Mouse (Mus musculus) intestine, embryonic 14.5 days (tissue): ENCODE data around the gene Cyp46a1. TPM values are rescaled to one million over a fixed set of nuclear protein-coding genes. Genes with fewer than 3 reads are reported as not detected.
A peak's percentile ranks its signal among the peaks of the same experiment; 100 is the strongest.

Experiments used
- ATAC-seq: fragments of 200-750 bp; cut with Nextera tagmentation; replicated peaks from 2 replicates; pipeline ENCODE4 v1.8.0; 2017; ENCODE audit warnings: low read depth, moderate number of reproducible peaks, moderate TSS enrichment, moderate library complexity; ENCODE audit not compliant: low FRiP score, low TSS enrichment
- DNase-seq: peaks from one replicate; pipeline ENCODE4 v3.0.0-alpha.2; 2018; ENCODE audit warnings: low spot score
- H3K27ac ChIP-seq: fragments of 300-500 bp; sonication (generic); 2 replicates; pipeline ENCODE4 v1.5.1; 2014; ENCODE audit warnings: low read depth, mild to moderate bottlenecking, control low read depth
- H3K27me3 ChIP-seq: fragments of 300-500 bp; sonication (generic); replicated peaks from 2 replicates; pipeline ENCODE4 v1.6.1; 2014; ENCODE audit warnings: low read length, control low read depth; ENCODE audit not compliant: control insufficient read depth, insufficient read depth
- H3K36me3 ChIP-seq: fragments of 300-500 bp; sonication (generic); 2 replicates; pipeline ENCODE4 v1.6.1; 2014; ENCODE audit warnings: low read length, control low read depth; ENCODE audit not compliant: control insufficient read depth, insufficient read depth
- H3K4me1 ChIP-seq: fragments of 300-500 bp; sonication (generic); replicated peaks from 2 replicates; pipeline ENCODE4 v1.6.1; 2014; ENCODE audit warnings: low read length, control low read depth, mixed read lengths; ENCODE audit not compliant: control insufficient read depth, insufficient read depth
- H3K4me2 ChIP-seq: fragments of 300-500 bp; sonication (generic); 2 replicates; pipeline ENCODE4 v1.6.1; 2014; ENCODE audit warnings: low read length
- H3K4me3 ChIP-seq: fragments of 300-500 bp; sonication (generic); 2 replicates; pipeline ENCODE4 v1.5.1; 2014; ENCODE audit warnings: low read depth, low read length, control low read depth, mixed read lengths
- H3K9ac ChIP-seq: fragments of 300-500 bp; sonication (generic); 2 replicates; pipeline ENCODE4 v1.6.1; 2014; ENCODE audit warnings: mild to moderate bottlenecking, low read length
- H3K9me3 ChIP-seq: fragments of 300-500 bp; sonication (generic); 2 replicates; pipeline ENCODE4 v1.6.1; 2016; ENCODE audit warnings: low read length, control low read depth; ENCODE audit not compliant: control insufficient read depth
- WGBS: fragments of 180-500 bp; shearing (Covaris S2); extraction: QIAGEN DNeasy Blood & Tissue Kit; methylation state at CpG from one replicate; pipeline ENCODE4 v1.1.7; 2014; 5-methylcytosine and 5-hydroxymethylcytosine counted together
- polyA plus RNA-seq: library from polyadenylated mRNA; unstranded; fragments of >200 nt; fragmentation: Nextera tagmentation; extraction: Ambion mirVana; gene quantifications from 2 replicates; pipeline ENCODE4 v1.2.1, GENCODE M21; 2014

Cyp46a1 gene
- polyA plus RNA-seq, 1 experiment from 2014 or later, result 4.7 TPM

DNA sequence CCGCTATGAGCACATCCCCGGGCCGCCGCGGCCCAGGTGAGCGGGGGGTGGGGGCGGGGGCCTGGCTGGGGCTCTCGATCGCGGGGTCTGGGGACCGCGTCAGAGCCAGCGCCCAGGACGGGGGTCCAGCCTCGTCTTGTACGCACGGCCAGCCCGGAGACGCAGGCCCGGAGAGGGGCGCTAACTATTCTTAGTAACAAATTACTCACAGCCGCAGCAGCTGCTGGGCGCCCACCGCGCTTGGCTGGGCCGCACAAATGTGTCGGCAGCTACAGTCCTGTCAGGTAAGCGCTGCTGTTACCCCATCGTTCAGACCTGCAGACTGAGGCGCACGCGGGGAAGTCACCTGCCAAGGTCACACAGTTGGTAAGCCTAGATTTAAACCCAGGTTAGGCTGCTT, 348 bp downstream of the Cyp46a1 start:
- peak overlapping the region; percentile 44; the same call in 1 of the 2 replicates for H3K9ac ChIP-seq
- DNase-seq (peak; percentile 68), ATAC-seq (no peak)
- peaks cover 17% of the 10 kb centered on the region; the same call in 1 of the 2 replicates for H3K4me1 ChIP-seq
- H3K4me2 ChIP-seq, result peak overlapping the region; percentile 98
- peak overlapping the region; percentile 65 for H3K4me3 ChIP-seq
- WGBS, result under 1% methylated on average over 25 of the region's 32 CpGs
- no peak overlapping the region for H3K27ac ChIP-seq
- H3K27me3 ChIP-seq, result peaks cover 17% of the 10 kb centered on the region
- no peaks in the 10 kb centered on the region for H3K9me3 ChIP-seq
- H3K36me3 ChIP-seq, result no peaks in the 10 kb centered on the region

DNA sequence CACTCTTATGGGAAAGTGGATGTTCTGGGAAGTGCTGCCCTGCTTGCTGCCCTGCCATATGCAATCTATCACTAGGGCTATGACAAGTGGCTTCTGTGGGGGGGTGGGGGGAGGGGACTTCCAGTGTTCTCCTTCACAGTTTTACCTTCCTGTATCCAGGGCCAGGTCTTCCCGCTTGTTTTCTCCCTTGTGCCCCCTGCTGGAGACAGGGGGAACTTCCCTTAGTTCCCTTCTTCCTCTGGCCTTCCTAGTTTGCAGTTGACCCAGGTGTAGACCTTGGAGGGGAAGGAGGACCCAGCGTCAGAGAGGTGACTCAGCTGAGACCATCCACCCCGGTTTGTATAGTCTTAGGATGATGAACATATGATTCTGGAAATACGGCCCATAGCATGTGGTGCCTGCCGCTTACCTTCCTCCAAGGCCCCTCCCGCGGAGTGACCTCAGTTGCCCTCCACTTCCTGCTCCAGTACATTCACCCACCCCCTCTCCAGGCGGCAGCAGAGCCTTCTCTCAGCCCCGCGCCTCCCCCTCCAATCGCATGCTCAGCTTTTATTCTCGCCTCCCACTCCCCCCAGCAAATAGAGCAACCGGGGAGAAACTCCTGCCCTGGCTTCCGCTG, 4.5 kb downstream of the Cyp46a1 start:
- Histone ChIP-seq H3K4me3 (no peak overlapping the region), H3K27me3 (0 out of 2 replicates have a peak, but pooled peaks cover 6% of the 10 kb centered on the region), H3K27ac (no peak overlapping the region), H3K36me3 (no peaks in the 10 kb centered on the region), H3K4me1 (peaks cover 10% of the 10 kb centered on the region; the same call in 1 of the 2 replicates), H3K9me3 (no peaks in the 10 kb centered on the region), H3K4me2 (no peak overlapping the region), H3K9ac (no peak overlapping the region)
- DNase-seq (peak; percentile 80), ATAC-seq (no peak)
- 18% methylated on average over 14 of the region's 14 CpGs for WGBS

DNA sequence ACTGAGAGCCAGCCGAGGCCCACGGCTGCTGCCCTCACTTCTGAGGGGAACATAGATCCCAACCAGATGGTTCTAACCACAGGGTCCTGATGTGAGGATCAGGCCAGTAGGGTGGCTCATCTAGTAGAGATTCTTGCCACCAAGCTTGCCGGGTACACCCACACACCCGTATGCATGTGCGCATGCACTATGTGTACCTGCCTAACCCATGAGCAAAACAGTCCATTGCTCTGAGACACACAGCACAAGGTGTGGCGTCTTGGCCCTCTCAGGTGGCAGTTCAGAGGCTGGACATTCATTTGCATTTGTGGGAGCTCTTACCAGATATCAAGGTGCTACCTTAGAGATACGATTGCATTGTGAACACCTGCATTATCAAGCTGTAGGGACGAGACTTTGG, 14.0 kb downstream of the Cyp46a1 start:
- H3K9ac ChIP-seq, result no peak overlapping the region
- ATAC-seq, result no peak

DNA sequence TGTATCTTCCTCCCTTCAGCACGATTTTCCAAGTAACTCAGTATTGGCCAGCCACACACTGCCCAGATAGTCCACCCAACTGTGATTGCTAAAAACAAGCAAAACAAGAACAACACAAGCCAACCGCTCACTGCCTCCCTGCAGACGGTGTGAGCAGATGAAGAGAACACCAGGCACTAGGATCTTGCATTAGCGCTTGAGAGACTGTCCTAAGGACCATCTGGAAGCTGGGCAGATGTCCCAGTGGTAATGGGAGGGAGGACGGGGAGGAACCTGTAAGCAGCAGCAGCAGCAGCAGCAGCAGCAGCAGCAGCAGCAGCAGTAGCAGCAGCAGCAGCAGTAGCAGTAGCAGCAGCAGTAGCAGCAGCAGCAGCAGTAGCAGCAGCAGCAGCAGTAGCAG, 14.8 kb downstream of the Cyp46a1 start:
- Histone ChIP-seq H3K27me3 (peaks cover 24% of the 10 kb centered on the region), H3K27ac (no peak overlapping the region), H3K36me3 (no peaks in the 10 kb centered on the region), H3K4me1 (peaks cover 5% of the 10 kb centered on the region; the same call in 1 of the 2 replicates), H3K4me3 (no peak overlapping the region), H3K9me3 (no peaks in the 10 kb centered on the region), H3K9ac (no peak overlapping the region), H3K4me2 (no peak overlapping the region)
- 56% methylated on average over 5 of the region's 5 CpGs for WGBS
- ATAC-seq (no peak), DNase-seq (no peak)

More for the DNA sequence above, 14.0 kb downstream of the Cyp46a1 start:
- H3K27ac ChIP-seq, result no peak overlapping the region
- no peak for DNase-seq
- H3K4me2 ChIP-seq, result no peak overlapping the region
- no peak overlapping the region for H3K4me3 ChIP-seq
- 84% methylated on average over 8 of the region's 8 CpGs for WGBS
- peaks cover 5% of the 10 kb centered on the region; the same call in 1 of the 2 replicates for H3K4me1 ChIP-seq
- no peaks in the 10 kb centered on the region for H3K9me3 ChIP-seq
- H3K27me3 ChIP-seq, result peaks cover 19% of the 10 kb centered on the region
- H3K36me3 ChIP-seq, result no peaks in the 10 kb centered on the region

DNA sequence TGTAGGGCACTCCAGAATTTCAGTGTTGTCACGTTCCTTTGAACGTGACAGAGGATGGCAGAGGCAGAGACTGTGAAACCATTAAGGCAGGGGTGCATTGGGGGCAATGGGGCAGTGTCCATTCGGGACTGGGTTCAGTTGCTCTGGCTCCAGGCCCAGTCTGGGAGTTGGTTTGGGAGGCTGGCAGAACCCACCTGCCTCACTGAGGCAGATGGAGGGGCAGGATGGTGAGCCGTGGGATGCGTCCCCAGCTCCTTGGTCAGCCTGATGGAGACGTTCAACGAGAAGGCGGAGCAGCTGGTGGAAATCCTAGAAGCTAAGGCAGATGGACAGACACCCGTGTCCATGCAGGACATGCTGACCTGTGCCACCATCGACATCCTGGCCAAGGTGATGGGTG, 16.8 kb downstream of the Cyp46a1 start:
- Histone ChIP-seq H3K4me2 (no peak overlapping the region), H3K27ac (no peak overlapping the region), H3K36me3 (no peaks in the 10 kb centered on the region), H3K9me3 (no peaks in the 10 kb centered on the region; the same call in 1 of the 2 replicates), H3K4me3 (no peak overlapping the region), H3K27me3 (peaks cover 24% of the 10 kb centered on the region), H3K9ac (no peak overlapping the region), H3K4me1 (peaks cover 5% of the 10 kb centered on the region; the same call in 1 of the 2 replicates)
- ATAC-seq, result no peak
- WGBS, result 84% methylated on average over 10 of the region's 10 CpGs
- DNase-seq, result no peak

DNA sequence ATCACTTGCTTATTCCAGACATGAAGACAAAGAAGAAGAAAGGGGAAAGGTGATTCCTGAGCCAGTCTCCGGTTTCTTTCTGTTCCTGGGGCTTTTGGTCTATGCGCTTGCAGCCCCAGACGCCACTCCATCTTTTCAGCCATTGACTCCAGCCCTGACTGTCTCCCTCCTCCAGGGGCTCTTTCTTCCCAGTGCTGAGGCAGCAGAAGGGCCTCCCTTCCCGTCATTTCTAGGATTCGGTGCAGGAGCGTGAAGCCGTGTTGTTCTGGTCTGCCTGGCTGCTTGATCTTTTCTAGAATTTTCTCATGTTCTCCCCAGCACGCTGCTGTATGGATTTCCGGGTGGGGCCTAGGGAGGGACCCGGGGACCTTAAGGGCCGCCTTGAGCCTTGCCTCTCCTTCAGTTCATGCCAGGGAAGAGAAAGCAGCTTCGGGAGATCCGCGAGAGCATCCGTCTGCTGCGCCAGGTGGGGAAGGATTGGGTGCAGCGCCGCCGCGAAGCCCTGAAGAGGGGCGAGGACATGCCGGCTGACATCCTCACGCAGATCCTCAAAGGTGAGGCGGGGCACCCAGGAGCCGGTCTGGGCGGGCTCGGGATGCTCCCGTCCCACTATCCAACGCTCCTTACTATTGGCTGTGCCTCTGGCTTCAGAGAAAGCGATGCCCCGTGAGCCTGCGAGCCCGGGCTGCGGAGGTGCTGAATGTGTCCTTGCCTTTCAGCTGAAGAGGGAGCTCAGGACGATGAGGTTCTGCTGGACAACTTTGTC, 18.4 kb downstream of the Cyp46a1 start:
- Histone ChIP-seq H3K4me3 (peak overlapping the region; percentile 18), H3K9me3 (no peaks in the 10 kb centered on the region; the same call in 1 of the 2 replicates), H3K27ac (no peak overlapping the region), H3K36me3 (no peaks in the 10 kb centered on the region), H3K27me3 (peaks cover 24% of the 10 kb centered on the region), H3K4me1 (peaks cover 5% of the 10 kb centered on the region; the same call in 1 of the 2 replicates), H3K9ac (no peak overlapping the region), H3K4me2 (peak overlapping the region; percentile 39)
- WGBS, result 9% methylated on average over 35 of the region's 35 CpGs
- DNase-seq (peak; percentile 72), ATAC-seq (no peak)

DNA sequence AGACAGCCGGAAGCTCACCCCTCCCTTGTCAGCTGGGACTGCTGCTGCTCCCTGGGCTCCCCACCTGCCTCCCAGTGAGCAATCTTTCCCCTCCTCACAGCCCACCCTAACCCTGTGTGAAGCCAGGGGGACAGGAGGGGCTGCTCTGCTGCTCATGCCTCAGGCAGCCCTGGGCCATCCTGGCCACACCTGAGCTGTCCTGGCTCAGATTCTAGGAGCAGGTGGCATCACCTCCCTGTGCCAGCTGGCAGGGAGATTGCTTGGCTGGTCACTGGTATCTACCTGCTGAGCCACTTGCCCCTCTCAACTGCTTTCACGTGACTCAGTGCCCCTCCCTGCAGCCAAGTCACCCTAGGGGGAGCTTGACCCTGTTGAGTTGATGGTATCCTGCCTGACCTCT, 20.1 kb downstream of the Cyp46a1 start:
- Histone ChIP-seq H3K36me3 (no peaks in the 10 kb centered on the region), H3K4me1 (peaks cover 5% of the 10 kb centered on the region; the same call in 1 of the 2 replicates), H3K9me3 (no peaks in the 10 kb centered on the region; the same call in 1 of the 2 replicates), H3K9ac (no peak overlapping the region), H3K4me3 (no peak overlapping the region), H3K27ac (no peak overlapping the region), H3K27me3 (peaks cover 24% of the 10 kb centered on the region), H3K4me2 (no peak overlapping the region)
- ATAC-seq (no peak), DNase-seq (no peak)
- 81% methylated on average over 2 of the region's 2 CpGs for WGBS

DNA sequence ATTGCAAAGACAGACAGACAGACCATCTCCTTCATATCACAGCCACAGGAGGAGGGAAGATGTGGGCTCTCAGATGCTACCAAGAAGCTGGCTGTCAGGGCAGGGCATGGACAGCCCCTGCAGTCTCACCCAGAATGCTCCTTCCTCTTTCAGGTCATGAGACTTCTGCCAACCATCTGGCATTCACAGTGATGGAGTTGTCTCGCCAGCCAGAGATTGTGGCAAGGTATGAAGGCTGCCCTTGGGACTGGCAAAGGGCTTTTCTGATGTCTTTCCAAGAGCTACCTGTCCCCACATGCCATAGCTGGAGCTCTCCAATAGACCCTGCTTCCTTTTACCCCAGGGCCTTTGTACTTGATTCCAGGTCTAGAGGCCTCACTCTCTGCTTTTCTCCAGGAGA, 21.1 kb downstream of the Cyp46a1 start:
- Histone ChIP-seq H3K9me3 (no peaks in the 10 kb centered on the region; the same call in 1 of the 2 replicates), H3K27me3 (peaks cover 24% of the 10 kb centered on the region), H3K4me2 (no peak overlapping the region), H3K9ac (no peak overlapping the region), H3K36me3 (no peaks in the 10 kb centered on the region), H3K27ac (no peak overlapping the region), H3K4me1 (peaks cover 5% of the 10 kb centered on the region; the same call in 1 of the 2 replicates), H3K4me3 (no peak overlapping the region)
- DNase-seq (no peak), ATAC-seq (no peak)
- WGBS, result 83% methylated on average over 1 of the region's 1 CpGs
